Mouse (Mus musculus) gastrocnemius, adult 8-10 months (tissue): ENCODE measurements around the gene Pctp. TPM values are rescaled to one million over a fixed set of nuclear protein-coding genes. Genes with fewer than 3 reads are reported as not detected.

Experiments used
- DNase-seq, 2 experiments: peaks; one replicate each; pipeline ENCODE4 v3.0.0; 2022; ENCODE audit warnings: low spot score in 2 of 2
- total RNA-seq, 4 experiments: library from RNA; stranded (reverse); gene quantifications; 2 replicates each; pipeline ENCODE4 v1.2.4; 2022

Gene Pctp
- total RNA-seq, 4 experiments from 2014 or later = 3.1 to 4.5 (median 4.3) TPM

DNA sequence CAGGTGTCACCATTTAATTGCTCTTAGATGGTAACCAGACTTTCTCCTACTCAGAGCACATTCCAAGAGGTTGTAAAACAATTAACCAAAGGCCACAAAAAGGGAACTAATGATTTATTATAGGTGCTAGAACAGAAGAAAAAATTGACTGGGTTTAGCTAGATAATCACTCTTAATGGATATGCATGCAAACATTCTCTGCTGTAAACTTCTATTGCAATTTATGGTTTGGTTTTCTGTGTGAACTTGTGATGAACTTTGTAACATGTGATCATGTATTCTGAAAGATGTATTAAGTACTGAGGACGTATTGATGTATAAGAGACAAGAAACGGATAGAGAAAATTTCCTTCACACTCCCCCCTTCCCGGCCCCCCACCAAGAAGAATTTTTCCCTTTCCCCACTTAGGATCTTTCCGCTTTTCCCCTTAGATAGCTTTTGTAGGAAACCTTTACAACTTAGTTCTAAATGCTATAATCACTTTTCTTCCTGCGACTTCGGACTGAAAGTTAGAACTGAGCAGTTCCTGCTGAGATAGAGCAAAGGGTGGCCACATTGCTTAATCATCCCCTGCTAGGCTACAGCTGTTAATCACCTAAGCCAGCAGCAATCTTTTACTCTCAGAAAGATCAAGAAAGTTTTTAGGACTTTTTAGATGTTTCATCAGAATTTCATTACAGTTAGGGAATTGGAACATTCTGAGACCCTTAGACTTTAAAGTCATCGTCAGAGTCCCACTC, 5.3 kb upstream of the Pctp start:
- no peak for DNase-seq

DNA sequence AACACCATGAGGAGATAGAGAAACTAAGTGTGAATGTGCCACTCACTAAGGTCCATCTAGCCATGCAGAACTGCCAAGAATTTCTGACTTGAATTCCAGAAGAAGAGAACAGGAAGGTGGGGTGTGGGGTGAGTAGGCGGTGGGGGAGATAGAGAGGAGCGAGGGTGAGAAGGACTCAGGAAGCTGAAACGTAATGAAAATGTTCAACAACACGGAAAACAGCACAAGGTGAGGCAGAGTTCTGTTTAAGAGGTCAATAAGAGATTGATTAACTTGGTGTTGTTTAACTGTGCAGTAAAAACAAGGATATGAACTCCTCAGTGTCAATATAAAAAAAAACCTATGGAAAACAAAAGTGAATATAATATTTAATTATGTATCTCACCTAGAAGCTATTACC, 3.4 kb upstream of the Pctp start:
- DNase-seq = no peak

DNA sequence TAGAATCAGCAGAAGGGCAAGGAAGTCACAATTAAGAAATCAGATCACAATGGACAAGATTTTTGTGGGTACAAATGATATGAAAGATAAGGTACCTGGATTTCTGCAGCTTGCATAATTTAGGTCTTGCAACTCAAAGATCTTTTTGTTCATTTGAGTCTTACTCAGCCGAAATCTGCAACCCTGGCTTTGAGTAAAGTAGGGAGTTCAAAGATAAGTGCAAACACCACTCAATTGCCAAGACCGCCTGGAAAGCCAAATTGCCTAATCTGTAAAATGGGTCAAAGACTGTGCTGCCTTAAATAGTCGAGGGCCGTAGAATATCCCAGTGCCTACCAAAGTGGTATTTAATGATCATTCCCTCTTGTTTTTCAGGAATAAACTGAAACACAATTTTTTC, 692 bp upstream of the Pctp start:
- DNase-seq = no peak

GRCm38 (mm10) chr11:90002987-90003348, 274 bp upstream of the Pctp start:
- no peak for DNase-seq

DNA sequence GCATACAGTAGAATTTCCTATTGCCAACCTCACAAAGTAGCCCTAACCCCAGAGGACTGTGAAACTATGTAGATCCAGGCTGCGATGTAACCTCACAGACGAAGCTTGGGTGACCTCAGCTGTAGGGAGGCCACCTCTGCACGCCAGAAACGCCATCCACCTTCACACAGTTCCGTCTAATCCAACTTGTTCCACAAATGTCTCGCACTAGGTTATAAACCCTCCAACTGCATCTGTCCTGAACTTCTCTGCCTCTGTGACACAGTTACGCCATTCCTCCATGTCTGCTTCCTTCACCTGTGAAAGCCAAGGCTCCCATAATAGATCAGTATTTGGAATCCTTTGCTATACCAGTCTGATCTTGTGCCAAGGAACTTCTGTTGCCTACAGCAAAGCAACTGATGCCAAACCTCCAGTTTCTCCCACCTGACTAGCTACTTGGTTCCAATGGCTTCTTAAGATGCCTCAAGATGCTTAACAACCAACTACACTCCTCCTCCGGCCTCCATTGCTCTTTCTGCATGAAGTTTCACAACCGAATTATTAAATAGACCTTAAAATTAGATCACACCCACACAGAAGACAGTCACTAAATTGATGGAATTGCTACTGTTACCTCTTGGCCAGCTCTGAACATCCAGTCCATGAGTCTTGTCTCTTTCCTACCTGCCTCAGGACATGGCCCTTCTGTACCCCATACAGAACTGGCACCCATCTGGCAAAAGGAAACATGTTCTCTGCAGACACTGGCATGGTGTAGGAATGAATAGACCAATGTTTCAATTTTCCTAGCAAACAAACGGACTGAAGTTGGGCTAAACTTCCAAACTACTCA, 1.1 kb downstream of the Pctp start:
- DNase-seq = no peak

- DNase-seq = no peak
These were observed 2.0 kb downstream of the Pctp start for GRCm38 (mm10) chr11:90000666-90001065.

DNA sequence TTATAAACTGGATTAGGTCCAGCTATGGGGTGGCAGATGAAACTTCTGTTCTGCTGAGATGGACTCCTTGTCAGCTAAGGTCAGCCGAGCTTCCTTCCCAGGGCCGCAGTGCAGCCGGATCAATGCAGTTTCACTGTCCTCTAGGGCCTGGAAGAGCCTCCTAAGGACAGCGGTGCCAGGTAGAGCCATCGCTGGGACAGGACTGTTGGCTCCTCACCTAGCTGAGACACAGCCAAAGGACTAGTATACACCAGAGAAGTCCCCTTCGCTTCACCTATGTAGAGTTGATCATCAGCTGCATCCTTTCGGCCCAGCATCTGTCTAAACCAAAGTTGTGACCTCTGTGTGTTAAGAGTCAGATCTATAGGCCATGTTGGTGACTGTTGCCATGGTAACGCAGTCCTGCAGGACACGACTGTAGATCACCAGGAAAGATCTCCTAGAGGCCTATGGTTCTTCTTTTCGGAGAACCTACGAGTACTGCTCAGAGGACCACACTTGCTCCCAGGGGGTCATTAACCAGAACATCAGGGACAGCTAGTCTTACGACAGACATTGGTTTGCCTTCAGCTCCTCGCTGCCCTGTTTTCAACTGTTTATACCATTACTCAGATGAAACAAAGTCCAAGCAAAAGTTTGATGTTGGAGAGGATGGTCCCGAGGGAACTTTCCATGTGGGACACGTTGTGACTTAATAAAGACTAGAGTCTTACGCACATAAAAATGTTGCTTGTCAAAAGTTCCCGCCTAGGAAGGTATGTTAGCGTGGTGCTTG, 3.5 kb downstream of the Pctp start:
- DNase-seq = no peak

- DNase-seq = no peak
These were observed 5.8 kb downstream of the Pctp start for GRCm38 (mm10) chr11:89996856-89997255.

GRCm38 (mm10) chr11:89996406-89996805, 6.3 kb downstream of the Pctp start:
- DNase-seq = no peak

GRCm38 (mm10) chr11:89995596-89995995, 7.1 kb downstream of the Pctp start:
- no peak for DNase-seq

DNA sequence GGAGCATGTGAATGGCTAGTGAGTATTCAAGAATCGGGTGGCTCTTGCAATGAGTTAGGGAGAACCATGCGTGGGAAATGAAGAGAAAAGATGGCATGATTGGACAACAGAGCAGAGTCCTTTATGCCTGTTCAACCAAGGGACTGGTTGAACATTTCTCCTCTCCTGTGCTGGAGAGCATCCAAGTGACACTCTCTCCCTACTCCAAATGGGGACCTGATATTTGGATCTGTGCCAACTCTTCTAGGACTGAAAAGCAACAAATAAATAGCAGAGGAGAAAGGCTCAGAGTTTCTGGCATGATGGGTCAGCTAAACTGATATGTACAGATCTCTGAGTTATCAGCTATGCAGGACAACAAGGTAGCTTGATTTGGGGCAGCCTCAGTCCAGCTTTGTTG, 8.0 kb downstream of the Pctp start:
- no peak for DNase-seq

DNA sequence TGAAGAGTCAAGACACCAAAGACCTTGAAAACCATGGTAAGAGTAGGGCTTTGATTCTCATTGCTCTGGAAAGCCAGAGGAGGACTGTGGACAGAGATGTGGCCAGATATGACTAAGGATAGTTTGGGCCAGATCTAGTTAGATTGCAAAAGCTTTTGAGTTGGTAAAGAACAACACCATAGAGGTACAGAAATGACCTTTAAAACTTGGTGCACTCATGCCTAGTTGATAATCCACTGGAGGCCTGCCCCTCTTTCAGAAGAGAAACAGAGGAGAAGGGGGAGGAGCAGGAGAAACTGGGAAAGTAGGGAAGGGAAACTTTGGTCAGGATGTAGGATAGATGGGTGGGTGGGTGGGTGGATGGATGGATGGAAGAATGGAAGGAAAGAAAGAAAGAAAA, 11.0 kb downstream of the Pctp start:
- DNase-seq = no peak

GRCm38 (mm10) chr11:89988936-89989589, 13.6 kb downstream of the Pctp start:
- peak; percentile 26 to 27 for DNase-seq

GRCm38 (mm10) chr11:89986516-89986915, 16.2 kb downstream of the Pctp start:
- no peak for DNase-seq

DNA sequence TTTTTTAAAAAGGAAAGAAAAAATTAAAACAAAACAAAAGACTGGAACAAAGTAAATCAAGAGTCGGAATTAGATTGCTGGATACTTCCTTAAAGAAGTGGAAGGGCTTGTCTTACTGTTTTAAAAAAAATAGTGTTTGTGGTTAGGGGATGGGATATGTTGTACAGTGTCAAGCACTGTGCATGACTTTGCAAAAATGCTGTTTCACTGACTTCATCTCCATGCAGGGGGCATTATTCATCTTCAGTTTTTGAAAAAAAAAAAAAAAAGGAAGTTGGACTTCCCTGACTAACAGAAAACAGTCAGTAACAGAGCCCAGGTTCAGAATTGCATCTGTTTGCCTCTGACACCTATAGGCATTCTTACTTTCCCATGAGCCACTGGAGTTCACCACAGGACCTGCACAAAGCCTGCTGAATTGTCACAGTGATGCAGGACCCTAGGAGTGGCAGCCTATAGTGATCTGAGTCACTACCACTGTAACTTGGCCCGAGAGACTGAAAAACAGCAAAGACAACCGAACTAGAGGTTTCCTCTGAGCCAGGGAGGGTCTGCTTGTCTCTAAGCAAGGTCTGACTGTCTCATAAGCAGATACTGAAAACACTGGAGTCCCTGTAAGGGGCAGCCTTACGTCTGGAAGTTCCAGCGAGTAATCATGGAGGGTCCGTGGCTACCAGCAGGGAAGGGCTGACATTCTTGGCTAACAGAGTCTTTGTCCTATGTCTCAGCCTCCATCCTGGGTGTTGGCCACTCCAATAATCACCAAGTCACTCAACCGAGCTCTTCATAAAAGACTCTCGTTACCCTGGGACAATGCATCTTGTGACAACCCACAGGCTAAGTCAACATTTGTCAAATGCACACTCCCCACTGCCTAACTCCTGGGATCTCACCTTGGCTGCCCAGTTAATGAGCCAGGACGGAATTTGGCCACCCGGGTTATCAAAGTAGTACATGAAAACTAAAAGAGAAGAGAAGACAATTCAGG, 17.2 kb downstream of the Pctp start:
- no peak for DNase-seq

- DNase-seq = no peak
These were observed 18.3 kb downstream of the Pctp start for GRCm38 (mm10) chr11:89984436-89984835.

DNA sequence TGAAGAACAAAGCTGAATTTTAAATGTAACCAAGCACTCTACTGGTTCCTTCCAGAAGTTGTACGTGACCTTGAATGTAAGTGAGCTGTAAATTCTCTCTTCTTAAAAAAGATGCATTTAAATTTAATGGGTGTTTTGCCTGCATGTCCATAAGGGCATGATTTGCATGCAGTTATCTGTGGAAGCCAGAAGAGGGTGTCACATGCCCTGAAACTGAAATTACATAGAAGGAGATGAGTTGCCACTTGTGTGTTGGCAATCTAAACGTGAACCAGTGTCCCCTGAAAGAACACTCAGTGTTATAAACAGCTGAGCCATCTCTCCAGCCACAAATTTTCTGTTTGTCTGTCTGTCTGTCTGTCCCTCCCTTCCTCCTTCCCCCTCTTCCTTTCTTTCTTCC, 19.8 kb downstream of the Pctp start:
- no peak for DNase-seq

DNA sequence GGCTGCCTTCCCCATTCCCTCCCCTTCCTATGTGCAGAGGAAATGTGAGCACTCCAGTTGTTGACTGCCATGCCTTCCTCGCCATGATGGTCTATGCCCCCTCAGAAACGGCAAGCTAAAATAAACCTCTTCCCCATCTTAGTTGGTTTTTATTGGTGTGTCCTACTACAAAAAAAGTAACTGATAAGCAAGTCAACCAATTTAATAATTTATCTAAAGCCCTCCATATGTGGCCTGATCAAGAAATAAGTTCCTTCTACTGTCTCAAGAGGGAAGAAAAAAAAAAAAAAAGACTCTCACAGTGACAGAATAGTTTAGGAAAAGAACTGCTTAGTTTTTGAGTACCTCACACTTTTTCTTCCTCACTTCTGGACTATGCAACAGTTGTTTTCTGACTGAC, 22.6 kb downstream of the Pctp start:
- no peak for DNase-seq

GRCm38 (mm10) chr11:89978914-89979818, 23.5 kb downstream of the Pctp start:
- DNase-seq = no peak
